Comparison of ENCODE assay signal across 8 mouse cellular contexts in the genomic region with DNA sequence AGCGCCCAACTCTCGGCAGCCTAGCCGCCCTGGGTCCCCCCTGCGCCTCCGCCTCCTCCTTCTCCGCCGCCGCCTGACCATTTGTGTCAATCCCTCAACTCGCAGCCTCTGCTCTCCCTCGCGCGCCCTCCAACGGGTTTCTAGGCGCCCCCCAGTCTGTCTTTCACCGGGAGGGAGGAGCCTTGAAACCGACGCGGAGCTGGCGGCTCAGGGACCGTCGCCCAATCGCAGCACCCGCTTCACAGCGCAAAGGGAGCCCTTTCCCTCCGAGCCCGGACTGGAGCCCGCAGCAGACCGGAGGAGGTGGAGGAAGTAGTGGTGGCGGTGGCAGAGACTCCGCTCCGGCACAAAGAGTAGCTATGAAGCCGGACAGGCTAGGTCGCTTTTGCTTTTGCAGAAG. TPM values are rescaled to one million over a fixed set of nuclear protein-coding genes. Genes with fewer than 3 reads are reported as not detected.
DNase-seq lines count a peak whose midpoint lies in the region; ATAC-seq and TF ChIP-seq lines count a peak whose summit lies in the region.

A gene (minus strand): TSS at position 134 of the 400 bp plus-strand sequence.

- peak within 1 kb of the TSS; percentile 52 for H3K4me3 ChIP-seq in erythroblast, embryonic 14.5 days (replicated peaks)
- H3K4me3 ChIP-seq in heart, embryonic 11.5 days (ENCODE audit: low read depth, low read length): peak within 1 kb of the TSS; percentile 85
- H3K4me3 ChIP-seq in kidney, embryonic 16.5 days (ENCODE audit: low read length): peak within 1 kb of the TSS; percentile 87
- peak within 1 kb of the TSS; percentile 94 for H3K4me3 ChIP-seq in midbrain, postnatal 0 days (ENCODE audit: low read depth, low read length)

- H3K36me3 ChIP-seq in erythroblast, embryonic 14.5 days (ENCODE audit: control insufficient read depth): no peaks in the 10 kb centered on the region
- H3K36me3 ChIP-seq in heart, embryonic 11.5 days (ENCODE audit: control insufficient read depth, insufficient read depth, low read length): no peaks in the 10 kb centered on the region
- peaks cover 2% of the 10 kb centered on the region; the same call in 1 of the 2 replicates for H3K36me3 ChIP-seq in kidney, embryonic 16.5 days (ENCODE audit: insufficient read depth, low read length)
- no peaks in the 10 kb centered on the region for H3K36me3 ChIP-seq in midbrain, postnatal 0 days (ENCODE audit: insufficient read depth, low read length)

- no peak for ATAC-seq in erythroblast, adult 5-6 weeks (replicated peaks; ENCODE audit: low FRiP score, poor library complexity, severe bottlenecking)
- ATAC-seq in heart, embryonic 11.5 days (replicated peaks; ENCODE audit: insufficient number of reproducible peaks, low FRiP score, low TSS enrichment): peak; percentile 90
- ATAC-seq in kidney, embryonic 16.5 days (ENCODE audit: low FRiP score, low TSS enrichment): peak; percentile 96
- ATAC-seq in midbrain, postnatal 0 days (ENCODE audit: low FRiP score): peak; percentile 92

- H3K27ac ChIP-seq in heart, embryonic 11.5 days (ENCODE audit: low read depth, low read length): peak within 1 kb of the TSS; percentile 98
- peak within 1 kb of the TSS; percentile 98 for H3K27ac ChIP-seq in kidney, embryonic 16.5 days (ENCODE audit: low read length)
- peak within 1 kb of the TSS; percentile 96 for H3K27ac ChIP-seq in midbrain, postnatal 0 days (ENCODE audit: low read depth, low read length)

- DNase-seq in fat pad, adult 2 months (ENCODE audit: extremely low read depth, low read depth, low spot score): peak; percentile 30
- DNase-seq in liver: peak; percentile 83
- DNase-seq in midbrain, postnatal 0 days (ENCODE audit: low spot score): peak; percentile 96
- peak; percentile 43 to 65 for DNase-seq in spleen, postnatal 4 days (ENCODE audit: low spot score in 2 of 2)

- peak within 1 kb of the TSS; percentile 96 for H3K9ac ChIP-seq in heart, embryonic 11.5 days (ENCODE audit: low read depth, low read length)
- H3K9ac ChIP-seq in kidney, embryonic 16.5 days (replicated peaks; ENCODE audit: low read length): peak within 1 kb of the TSS; percentile 92
- peak within 1 kb of the TSS; percentile 82 for H3K9ac ChIP-seq in midbrain, postnatal 0 days (replicated peaks; ENCODE audit: low read length, poor library complexity, severe bottlenecking)

- under 1% methylated on average over 27 of the region's 33 CpGs for WGBS in heart, embryonic 11.5 days (ENCODE audit: insufficient replicate concordance)
- WGBS in kidney, embryonic 16.5 days: under 1% methylated on average over 28 of the region's 33 CpGs
- under 1% methylated on average over 27 of the region's 33 CpGs for WGBS in midbrain, postnatal 0 days

- TF ChIP-seq CTCF in midbrain, postnatal 0 days (IDR thresholded peaks at IDR 0.05): peak; percentile 66

- H3K4me2 ChIP-seq in heart, embryonic 11.5 days: peak within 1 kb of the TSS; percentile 97
- H3K4me2 ChIP-seq in kidney, embryonic 16.5 days (replicated peaks; ENCODE audit: low read depth, low read length): peak within 1 kb of the TSS; percentile 91
- H3K4me2 ChIP-seq in midbrain, postnatal 0 days (ENCODE audit: low read depth, low read length, poor library complexity, severe bottlenecking): peak within 1 kb of the TSS; percentile 87

- H3K4me1 ChIP-seq in erythroblast, embryonic 14.5 days (ENCODE audit: control insufficient read depth): no peaks in the 10 kb centered on the region
- H3K4me1 ChIP-seq in heart, embryonic 11.5 days (ENCODE audit: control insufficient read depth, insufficient read depth, low read length): peaks cover 14% of the 10 kb centered on the region
- peaks cover 22% of the 10 kb centered on the region for H3K4me1 ChIP-seq in kidney, embryonic 16.5 days (ENCODE audit: insufficient read depth, low read length)
- H3K4me1 ChIP-seq in midbrain, postnatal 0 days (ENCODE audit: insufficient read depth, low read length): peaks cover 3% of the 10 kb centered on the region; the same call in 1 of the 2 replicates

- H3K27me3 ChIP-seq in erythroblast, embryonic 14.5 days (ENCODE audit: control insufficient read depth): peaks cover 48% of the 10 kb centered on the region
- H3K27me3 ChIP-seq in heart, embryonic 11.5 days (ENCODE audit: control insufficient read depth, insufficient read depth, low read length): no peaks in the 10 kb centered on the region
- H3K27me3 ChIP-seq in kidney, embryonic 16.5 days (ENCODE audit: insufficient read depth, low read length): peaks cover 4% of the 10 kb centered on the region; the same call in 1 of the 2 replicates
- H3K27me3 ChIP-seq in midbrain, postnatal 0 days (ENCODE audit: insufficient read depth, low read length): no peaks in the 10 kb centered on the region

- no peaks in the 10 kb centered on the region; the same call in 1 of the 2 replicates for H3K9me3 ChIP-seq in erythroblast, embryonic 14.5 days (ENCODE audit: control insufficient read depth, low read length)
- H3K9me3 ChIP-seq in heart, embryonic 11.5 days (replicated peaks; ENCODE audit: control insufficient read depth, low read length): no peaks in the 10 kb centered on the region
- no peaks in the 10 kb centered on the region for H3K9me3 ChIP-seq in kidney, embryonic 16.5 days (ENCODE audit: low read length)
- no peaks in the 10 kb centered on the region for H3K9me3 ChIP-seq in midbrain, postnatal 0 days (ENCODE audit: low read length)

RNA-seq across cellular contexts. Expression of the gene that starts here (rescaled TPM):
- polyA plus RNA-seq in erythroblast, embryonic 14.5 days (2012): 0.02 TPM in 1 of 2 replicates, not detected in the other
- total RNA-seq in erythroblast, adult 5-6 weeks (2015; ENCODE audit: low replicate concordance): not detected in 2 replicates
- 0.14 and 0.60 TPM in 2 replicates for total RNA-seq in erythroblast, adult 5-6 weeks (2017; ENCODE audit: low replicate concordance)
- polyA plus RNA-seq in heart, embryonic 11.5 days (2014; fragmentation: Nextera tagmentation; extraction: Ambion mirVana): 19.7 and 24.6 TPM in 2 replicates
- polyA plus RNA-seq in kidney, embryonic 16.5 days (2015; fragmentation: Nextera tagmentation; extraction: Ambion mirVana): 37.5 and 38.8 TPM in 2 replicates
- 105 and 112 TPM in 2 replicates for total RNA-seq in midbrain, postnatal 0 days (2014; rRNA removed)
- 14.1 and 16.2 TPM in 2 replicates for polyA plus RNA-seq in midbrain, postnatal 0 days (2015; fragmentation: Nextera tagmentation; extraction: Ambion mirVana)

Comparison
In these comparisons a context has a peak if more than half of its experiments do, and no peak if none do; other contexts are left out.
1. RNA of the gene that starts here (total RNA-seq): 105 to 112 TPM in midbrain, postnatal 0 days; 0.14 to 0.60 TPM in erythroblast, adult 5-6 weeks; every median in the first group is over 10 times any median in the second.
2. RNA of the gene that starts here (polyA plus RNA-seq): 37.5 to 38.8 TPM in kidney, embryonic 16.5 days, 19.7 to 24.6 TPM in heart, embryonic 11.5 days and 14.1 to 16.2 TPM in midbrain, postnatal 0 days; 0.02 TPM in erythroblast, embryonic 14.5 days; every median in the first group is over 10 times any median in the second.
3. DNase-seq: peak in every context shown above with its lines; median percentile 96 in midbrain, postnatal 0 days; 83 in liver; 54 in spleen, postnatal 4 days; 30 in fat pad, adult 2 months.
4. Peak in every context shown above with its lines, with median percentiles within 50 percentile points of each other: H3K4me3 ChIP-seq, H3K27ac ChIP-seq, H3K4me2 ChIP-seq and H3K9ac ChIP-seq.